Mouse (Mus musculus) embryonic facial prominence, embryonic 11.5 days (tissue): ENCODE results near the gene Degs2. TPM values are rescaled to one million over a fixed set of nuclear protein-coding genes. Genes with fewer than 3 reads are reported as not detected.

Experiments used
- ATAC-seq: fragments of 200-750 bp; cut with Nextera tagmentation; replicated peaks from 2 replicates; pipeline ENCODE4 v1.8.0; 2017; ENCODE audit warnings: low read depth; ENCODE audit not compliant: insufficient number of reproducible peaks, low FRiP score, low TSS enrichment
- DNase-seq: peaks from one replicate; pipeline ENCODE4 v3.0.0-alpha.2; 2015; ENCODE audit warnings: low spot score
- H3K27ac ChIP-seq: fragments of 300-500 bp; sonication (generic); replicated peaks from 2 replicates; pipeline ENCODE4 v1.5.1; 2014; ENCODE audit warnings: mild to moderate bottlenecking, low read depth, low read length, control low read depth
- H3K27me3 ChIP-seq: fragments of 300-500 bp; sonication (generic); 2 replicates; pipeline ENCODE4 v1.6.1; 2014; ENCODE audit warnings: mild to moderate bottlenecking, low read length, moderate library complexity, mixed read lengths; ENCODE audit not compliant: control insufficient read depth, insufficient read depth
- H3K36me3 ChIP-seq: fragments of 300-500 bp; sonication (generic); replicated peaks from 2 replicates; pipeline ENCODE4 v1.6.1; 2014; ENCODE audit warnings: low read depth, mild to moderate bottlenecking, low read length, moderate library complexity, mixed read lengths; ENCODE audit not compliant: control insufficient read depth, insufficient read depth
- H3K4me1 ChIP-seq: fragments of 300-500 bp; sonication (generic); 2 replicates; pipeline ENCODE4 v1.6.1; 2014; ENCODE audit warnings: low read length, mixed read lengths; ENCODE audit not compliant: control insufficient read depth, insufficient read depth
- H3K4me2 ChIP-seq: fragments of 300-500 bp; sonication (generic); 2 replicates; pipeline ENCODE4 v1.6.1; 2014; ENCODE audit warnings: low read depth, mild to moderate bottlenecking, control low read depth, low read length, moderate library complexity
- H3K4me3 ChIP-seq: fragments of 300-500 bp; sonication (generic); 2 replicates; pipeline ENCODE4 v1.5.1; 2014; ENCODE audit warnings: low read depth, low read length, control low read depth
- H3K9ac ChIP-seq: fragments of 300-500 bp; sonication (generic); replicated peaks from 2 replicates; pipeline ENCODE4 v1.6.1; 2014; ENCODE audit warnings: mild to moderate bottlenecking, control low read depth, low read length
- H3K9me3 ChIP-seq: fragments of 300-500 bp; sonication (generic); replicated peaks from 2 replicates; pipeline ENCODE4 v1.6.1; 2016; ENCODE audit warnings: mild to moderate bottlenecking, low read length, inconsistent platforms, mixed read lengths; ENCODE audit not compliant: control insufficient read depth
- WGBS: fragments of 180-500 bp; shearing (Covaris S2); extraction: QIAGEN DNeasy Blood & Tissue Kit; methylation state at CpG from one replicate; pipeline ENCODE4 v1.1.7; 2014; 5-methylcytosine and 5-hydroxymethylcytosine counted together
- polyA plus RNA-seq: library from polyadenylated mRNA; unstranded; fragments of >200 nt; fragmentation: Nextera tagmentation; extraction: Ambion mirVana; gene quantifications from 2 replicates; pipeline ENCODE4 v1.2.1, GENCODE M21; 2014

Degs2 gene
- polyA plus RNA-seq, 1 experiment from 2014 or later, result 0.45 TPM

- no peak overlapping the region for H3K4me3 ChIP-seq
- DNase-seq (no peak), ATAC-seq (no peak)
- no peaks in the 10 kb centered on the region for H3K27me3 ChIP-seq
- no peaks in the 10 kb centered on the region for H3K36me3 ChIP-seq
- WGBS, result 92% methylated on average over 3 of the region's 3 CpGs
- no peak overlapping the region for H3K4me2 ChIP-seq
- no peaks in the 10 kb centered on the region for H3K9me3 ChIP-seq
- no peak overlapping the region for H3K9ac ChIP-seq
- H3K4me1 ChIP-seq, result no peaks in the 10 kb centered on the region
- H3K27ac ChIP-seq, result no peak overlapping the region
Measured at GRCm38 (mm10) chr12:108642019-108642418, 60.1 kb downstream of the Degs2 start.

DNA sequence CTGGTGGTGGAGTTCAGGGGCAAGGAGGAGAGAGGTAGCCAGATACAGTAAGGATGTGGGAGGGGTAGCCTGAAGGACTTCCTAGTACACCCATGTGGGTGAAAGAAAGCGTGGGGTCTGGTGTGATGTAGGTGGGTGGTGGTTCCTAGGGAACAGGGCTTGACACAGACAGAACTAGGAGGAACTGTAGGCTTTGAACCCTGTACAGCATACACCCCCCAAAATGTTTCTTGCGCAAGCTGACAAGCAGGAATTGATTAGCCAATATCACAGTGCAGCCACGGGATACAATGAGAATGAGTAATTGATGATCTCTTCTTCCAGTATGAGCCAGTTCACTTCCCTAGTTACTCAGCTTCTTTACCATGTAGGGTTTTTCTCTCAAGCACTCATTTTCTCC is 63.0 kb downstream of the Degs2 start:
- H3K27me3 ChIP-seq, result no peaks in the 10 kb centered on the region
- H3K36me3 ChIP-seq, result no peaks in the 10 kb centered on the region
- no peaks in the 10 kb centered on the region for H3K9me3 ChIP-seq
- 87% methylated on average over 3 of the region's 3 CpGs for WGBS
- H3K27ac ChIP-seq, result no peak overlapping the region
- H3K9ac ChIP-seq, result no peak overlapping the region
- no peaks in the 10 kb centered on the region for H3K4me1 ChIP-seq
- ATAC-seq (no peak), DNase-seq (no peak)
- no peak overlapping the region for H3K4me3 ChIP-seq
- no peak overlapping the region for H3K4me2 ChIP-seq

DNA sequence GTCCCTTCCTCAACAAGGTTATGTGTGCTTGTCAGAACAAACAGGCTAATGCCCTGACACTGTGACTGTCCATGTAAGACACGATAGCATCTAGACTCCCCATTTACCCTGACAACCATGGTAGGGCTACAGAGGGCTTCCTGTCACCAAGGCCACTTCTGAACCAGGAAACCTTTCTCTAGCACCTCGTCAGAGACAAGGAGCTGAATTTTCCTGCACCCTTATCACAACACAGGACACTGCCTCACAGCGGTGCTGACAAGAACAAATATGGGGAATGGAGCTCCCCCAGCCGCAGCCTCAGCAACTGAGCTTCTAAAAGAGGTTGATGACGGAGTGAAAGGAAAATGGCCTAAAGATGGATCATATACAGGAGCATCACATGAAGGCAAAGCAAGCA is 64.7 kb downstream of the Degs2 start:
- Histone ChIP-seq H3K4me1 (no peaks in the 10 kb centered on the region), H3K27ac (no peak overlapping the region), H3K27me3 (no peaks in the 10 kb centered on the region), H3K36me3 (no peaks in the 10 kb centered on the region), H3K4me2 (no peak overlapping the region), H3K4me3 (no peak overlapping the region), H3K9me3 (no peaks in the 10 kb centered on the region), H3K9ac (no peak overlapping the region)
- DNase-seq, result no peak
- ATAC-seq, result no peak
- 81% methylated on average over 5 of the region's 5 CpGs for WGBS

DNA sequence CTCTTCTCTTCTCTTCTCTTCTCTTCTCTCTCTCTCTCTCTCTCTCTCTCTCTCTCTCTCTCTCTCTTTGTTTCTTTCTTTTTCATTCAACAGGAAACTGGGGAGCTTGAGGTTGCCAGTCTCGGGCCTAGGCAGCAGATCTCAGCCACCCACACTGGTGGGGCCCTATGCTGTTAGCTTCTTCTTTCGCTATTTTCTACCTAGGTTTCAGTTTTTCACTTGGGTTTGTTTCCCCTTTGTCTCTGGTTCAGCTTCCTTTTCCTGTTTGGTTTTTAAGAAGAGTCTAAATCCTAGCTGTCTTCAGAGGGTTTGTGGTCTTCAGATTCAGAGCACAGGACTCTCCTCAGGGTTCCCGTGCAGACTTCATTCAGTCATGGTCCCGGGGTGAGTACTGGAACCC is 66.6 kb downstream of the Degs2 start:
- H3K4me3 ChIP-seq, result no peak overlapping the region
- ATAC-seq (no peak), DNase-seq (no peak)
- H3K4me1 ChIP-seq, result no peaks in the 10 kb centered on the region
- H3K27ac ChIP-seq, result no peak overlapping the region
- no peaks in the 10 kb centered on the region for H3K9me3 ChIP-seq
- H3K9ac ChIP-seq, result no peak overlapping the region
- H3K36me3 ChIP-seq, result no peaks in the 10 kb centered on the region
- H3K27me3 ChIP-seq, result no peaks in the 10 kb centered on the region
- H3K4me2 ChIP-seq, result no peak overlapping the region
- WGBS, result 91% methylated on average over 4 of the region's 4 CpGs

- no peak for ATAC-seq
- 98% methylated on average over 1 of the region's 1 CpGs for WGBS
Measured at GRCm38 (mm10) chr12:108634031-108634430, 68.1 kb downstream of the Degs2 start.

GRCm38 (mm10) chr12:108632501-108632900 is 69.6 kb downstream of the Degs2 start:
- H3K9ac ChIP-seq, result no peak overlapping the region
- no peaks in the 10 kb centered on the region for H3K4me1 ChIP-seq
- H3K27me3 ChIP-seq, result no peaks in the 10 kb centered on the region
- no peak overlapping the region for H3K27ac ChIP-seq
- no peak overlapping the region for H3K4me2 ChIP-seq
- no peaks in the 10 kb centered on the region for H3K9me3 ChIP-seq
- DNase-seq (no peak), ATAC-seq (no peak)
- no peaks in the 10 kb centered on the region for H3K36me3 ChIP-seq
- H3K4me3 ChIP-seq, result no peak overlapping the region

More at GRCm38 (mm10) chr12:108634031-108634430, 68.1 kb downstream of the Degs2 start:
- no peak overlapping the region for H3K4me3 ChIP-seq
- H3K27me3 ChIP-seq, result no peaks in the 10 kb centered on the region
- no peaks in the 10 kb centered on the region for H3K4me1 ChIP-seq
- H3K36me3 ChIP-seq, result no peaks in the 10 kb centered on the region
- no peak for DNase-seq
- H3K9ac ChIP-seq, result no peak overlapping the region
- H3K9me3 ChIP-seq, result no peaks in the 10 kb centered on the region
- no peak overlapping the region for H3K27ac ChIP-seq
- H3K4me2 ChIP-seq, result no peak overlapping the region

DNA sequence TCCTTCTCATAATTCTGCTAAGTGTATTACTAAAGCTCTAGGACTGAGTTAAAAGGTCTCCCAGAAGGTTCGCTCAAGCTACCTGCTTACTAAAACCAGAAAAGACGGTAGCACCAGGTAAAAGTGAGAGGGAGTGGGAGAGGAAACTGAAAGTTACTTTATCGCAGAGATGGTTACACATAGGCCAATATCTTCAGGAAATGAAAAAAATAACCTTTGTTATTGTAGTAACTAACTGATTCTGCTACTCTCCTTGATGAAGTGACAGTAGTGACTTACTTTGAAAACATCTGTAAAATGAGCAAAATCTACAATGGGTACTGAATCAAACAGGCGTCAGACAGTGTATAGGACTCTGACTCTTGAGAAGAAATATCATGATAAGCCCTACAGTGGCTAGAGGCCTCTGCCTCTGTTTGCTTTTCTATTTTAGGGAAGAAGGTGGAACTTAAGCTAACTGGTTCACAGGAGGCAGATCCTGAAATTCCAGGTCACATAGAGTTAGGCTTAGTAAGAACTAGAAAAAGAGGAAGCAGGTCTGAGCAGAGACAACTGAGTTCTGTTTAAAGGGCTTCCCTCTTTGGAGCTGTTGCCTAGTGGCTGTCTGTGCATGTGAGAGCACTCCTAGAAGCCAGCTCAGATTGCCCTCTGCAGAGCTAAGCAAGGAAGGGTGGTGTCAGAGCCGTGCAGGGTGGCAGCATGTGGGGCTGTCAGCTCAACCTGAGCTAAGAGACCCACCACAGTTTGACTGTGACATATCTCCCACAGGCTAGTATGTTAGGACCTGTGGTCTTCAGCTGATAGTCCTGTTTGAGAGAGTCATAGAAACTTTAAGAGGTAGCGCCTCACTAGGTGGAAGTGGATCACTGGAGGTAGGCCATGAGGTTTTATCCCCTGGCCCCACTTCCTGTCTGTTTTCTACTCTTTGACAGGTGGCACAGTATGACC is 71.1 kb downstream of the Degs2 start:
- Histone ChIP-seq H3K27me3 (no peaks in the 10 kb centered on the region), H3K9me3 (no peaks in the 10 kb centered on the region), H3K9ac (no peak overlapping the region), H3K4me3 (no peak overlapping the region), H3K36me3 (no peaks in the 10 kb centered on the region), H3K4me1 (no peaks in the 10 kb centered on the region), H3K27ac (no peak overlapping the region), H3K4me2 (no peak overlapping the region)
- WGBS, result 93% methylated on average over 6 of the region's 6 CpGs
- DNase-seq (no peak), ATAC-seq (no peak)

DNA sequence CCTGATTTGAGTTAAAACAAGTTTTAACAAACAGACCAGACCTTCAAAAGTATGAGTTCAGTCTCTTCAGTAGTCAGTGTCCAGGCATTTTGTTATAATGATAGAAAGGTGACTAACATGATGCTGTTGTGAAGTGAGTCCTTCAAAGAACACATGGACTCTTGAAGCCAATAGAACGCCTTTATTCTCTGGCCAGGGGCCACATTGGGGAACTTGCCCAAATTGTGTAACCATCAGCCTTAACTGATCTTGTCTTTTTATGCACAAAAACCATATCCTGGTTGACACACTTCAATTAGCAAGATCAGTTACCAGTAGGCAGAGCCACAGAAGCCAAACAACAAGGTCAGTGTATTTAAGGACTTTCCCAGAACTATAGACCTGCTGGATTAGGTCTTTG is 72.6 kb downstream of the Degs2 start:
- Histone ChIP-seq H3K36me3 (no peaks in the 10 kb centered on the region), H3K4me3 (no peak overlapping the region), H3K9me3 (no peaks in the 10 kb centered on the region), H3K4me1 (no peaks in the 10 kb centered on the region), H3K4me2 (no peak overlapping the region), H3K27ac (no peak overlapping the region), H3K9ac (no peak overlapping the region), H3K27me3 (no peaks in the 10 kb centered on the region)
- no peak for ATAC-seq
- WGBS, result 89% methylated on average over 1 of the region's 1 CpGs
- no peak for DNase-seq
